ENCODE assay signal across 9 mouse cellular contexts in genomic region chr5:104460856-104461255, GRCm38 (mm10). TPM values are rescaled to one million over a fixed set of nuclear protein-coding genes. Genes with fewer than 3 reads are reported as not detected.
DNase-seq lines count a peak whose midpoint lies in the region; ATAC-seq and TF ChIP-seq lines count a peak whose summit lies in the region.
"Had no signal": no experiment of that assay in that cellular context is flagged by ENCODE, and none has a peak within 500 bp of the region (broad histone marks: within the 10 kb centered on the region; RNA-seq: fewer than 3 reads in every experiment).

No protein-coding gene starts in this region.

- peaks cover 7% of the 10 kb centered on the region for H3K4me1 ChIP-seq in forebrain, embryonic 14.5 days (ENCODE audit: control insufficient read depth, insufficient read depth, low read length)
- peaks cover 3% of the 10 kb centered on the region; the same call in 1 of the 2 replicates for H3K4me1 ChIP-seq in intestine, postnatal 0 days (replicated peaks; ENCODE audit: control insufficient read depth, insufficient read depth, low read length)
- peaks cover 15% of the 10 kb centered on the region for H3K4me1 ChIP-seq in midbrain, embryonic 12.5 days

- peak; percentile 7 for DNase-seq in gastrocnemius, postnatal 25 days
- DNase-seq in gastrocnemius, postnatal 36 days = no peak
- peak; percentile 22 for DNase-seq in forebrain, embryonic 14.5 days (ENCODE audit: low spot score)
- DNase-seq in urinary bladder, postnatal 36 days (ENCODE audit: low spot score in 2 of 2) = no peak
- DNase-seq in layer of hippocampus, postnatal 14 days (ENCODE audit: low spot score in 2 of 2) = no peak
- DNase-seq in thymus, postnatal 4 days = no peak

- no peak for ATAC-seq in forebrain, embryonic 14.5 days
- ATAC-seq in intestine, postnatal 0 days = no peak
- no peak for ATAC-seq in midbrain, embryonic 12.5 days (ENCODE audit: low FRiP score, low read depth)

- H3K9me3 ChIP-seq in forebrain, embryonic 14.5 days (replicated peaks; ENCODE audit: control insufficient read depth, low read length) = no peaks in the 10 kb centered on the region
- 0 out of 2 replicates have a peak, but pooled peaks cover 4% of the 10 kb centered on the region for H3K9me3 ChIP-seq in intestine, postnatal 0 days (ENCODE audit: control insufficient read depth)
- no peaks in the 10 kb centered on the region for H3K9me3 ChIP-seq in midbrain, embryonic 12.5 days

- peak overlapping the region; percentile 80 for H3K4me3 ChIP-seq in forebrain, embryonic 14.5 days (ENCODE audit: low read depth, low read length)
- peak overlapping the region; percentile 91 for H3K4me3 ChIP-seq in intestine, postnatal 0 days (ENCODE audit: low read depth, low read length)
- H3K4me3 ChIP-seq in midbrain, embryonic 12.5 days = peak overlapping the region; percentile 76

- H3K4me2 ChIP-seq in forebrain, embryonic 14.5 days (ENCODE audit: low read length) = peak overlapping the region; percentile 73
- H3K4me2 ChIP-seq in intestine, postnatal 0 days (replicated peaks; ENCODE audit: low read depth) = peak overlapping the region; percentile 95
- peak overlapping the region; percentile 76 for H3K4me2 ChIP-seq in midbrain, embryonic 12.5 days (replicated peaks)

- H3K27ac ChIP-seq in forebrain, embryonic 14.5 days (ENCODE audit: low read depth, low read length) = no peak overlapping the region
- H3K27ac ChIP-seq in intestine, postnatal 0 days (ENCODE audit: low read depth, low read length) = no peak overlapping the region
- no peak overlapping the region for H3K27ac ChIP-seq in midbrain, embryonic 12.5 days (replicated peaks)

- H3K9ac ChIP-seq in forebrain, embryonic 14.5 days (ENCODE audit: low read length) = 0 out of 2 replicates have a peak overlapping the region, but pooled peaks have one; percentile 1
- no peak overlapping the region for H3K9ac ChIP-seq in intestine, postnatal 0 days (ENCODE audit: low read depth, low read length)
- no peak overlapping the region for H3K9ac ChIP-seq in midbrain, embryonic 12.5 days (replicated peaks)

- H3K27me3 ChIP-seq in forebrain, embryonic 14.5 days (replicated peaks; ENCODE audit: control insufficient read depth, insufficient read depth, low read length) = no peaks in the 10 kb centered on the region
- H3K27me3 ChIP-seq in intestine, postnatal 0 days (replicated peaks; ENCODE audit: control insufficient read depth, insufficient read depth, low read length) = no peaks in the 10 kb centered on the region
- no peaks in the 10 kb centered on the region for H3K27me3 ChIP-seq in midbrain, embryonic 12.5 days

- TF ChIP-seq CTCF in intestine, postnatal 0 days (IDR thresholded peaks at IDR 0.05; ENCODE audit: low read depth) = no peak

- intact Hi-C loops in gastrocnemius, postnatal 36 days (cut with DNase I) = no loop called here

- H3K36me3 ChIP-seq in forebrain, embryonic 14.5 days (ENCODE audit: control insufficient read depth, insufficient read depth, low read length) = peaks cover 8% of the 10 kb centered on the region
- no peaks in the 10 kb centered on the region; the same call in 1 of the 2 replicates for H3K36me3 ChIP-seq in intestine, postnatal 0 days (ENCODE audit: control insufficient read depth, insufficient read depth)
- H3K36me3 ChIP-seq in midbrain, embryonic 12.5 days = peaks cover 12% of the 10 kb centered on the region; the same call in 1 of the 2 replicates

- WGBS in forebrain, embryonic 14.5 days = 35% methylated on average over 6 of the region's 7 CpGs
- 31% methylated on average over 6 of the region's 7 CpGs for WGBS in intestine, postnatal 0 days
- WGBS in midbrain, embryonic 12.5 days = 65% methylated on average over 6 of the region's 7 CpGs

RNA-seq across cellular contexts. Expression of gene Pkd2, which starts 1.6 kb away (rescaled TPM):
- total RNA-seq in gastrocnemius, postnatal 25 days (2021) = 10 to 100 TPM; 11.8 to 13.4 TPM
- 10 to 100 TPM; 11.1 to 12.2 TPM for total RNA-seq in gastrocnemius, postnatal 36 days (2021)
- 6.3 and 7.3 TPM in 2 replicates for polyA plus RNA-seq in forebrain, embryonic 14.5 days (2014; fragmentation: Nextera tagmentation; extraction: Ambion mirVana)
- 4.5 TPM in 2 replicates for polyA plus RNA-seq in intestine, postnatal 0 days (2015; fragmentation: Nextera tagmentation; extraction: Ambion mirVana)
- 14.1 and 14.3 TPM in 2 replicates for polyA plus RNA-seq in midbrain, embryonic 12.5 days (2016; fragmentation: Nextera tagmentation; extraction: Ambion mirVana)
- total RNA-seq in layer of hippocampus, postnatal 14 days (2021) = 10 to 100 TPM; 30.7 to 31.0 TPM
- polyA plus RNA-seq: erythroblast, embryonic 14.5 days had no signal

RNA-seq across cellular contexts. Expression of gene Spp1, which starts 25.9 kb away (rescaled TPM):
- total RNA-seq in gastrocnemius, postnatal 25 days (2021) = 1 to 10 TPM; 2.6 to 3.3 TPM
- total RNA-seq in gastrocnemius, postnatal 36 days (2021) = 1 to 10 TPM; 1.8 to 5.6 TPM
- 11.6 and 17.0 TPM in 2 replicates for polyA plus RNA-seq in forebrain, embryonic 14.5 days (2014; fragmentation: Nextera tagmentation; extraction: Ambion mirVana)
- polyA plus RNA-seq in intestine, postnatal 0 days (2015; fragmentation: Nextera tagmentation; extraction: Ambion mirVana) = 10.1 and 12.0 TPM in 2 replicates
- 6.9 and 9.3 TPM in 2 replicates for polyA plus RNA-seq in midbrain, embryonic 12.5 days (2016; fragmentation: Nextera tagmentation; extraction: Ambion mirVana)
- total RNA-seq in layer of hippocampus, postnatal 14 days (2021) = 1 to 10 TPM; 1.8 to 2.4 TPM
- polyA plus RNA-seq: erythroblast, embryonic 14.5 days had no signal

RNA-seq across cellular contexts. Expression of gene BC005561, which starts 47.3 kb away (rescaled TPM):
- 1 to 10 TPM; 3.7 to 4.7 TPM for total RNA-seq in gastrocnemius, postnatal 25 days (2021)
- 1 to 10 TPM; 3.2 to 4.7 TPM for total RNA-seq in gastrocnemius, postnatal 36 days (2021)
- 9.6 and 10.6 TPM in 2 replicates for polyA plus RNA-seq in forebrain, embryonic 14.5 days (2014; fragmentation: Nextera tagmentation; extraction: Ambion mirVana)
- polyA plus RNA-seq in intestine, postnatal 0 days (2015; fragmentation: Nextera tagmentation; extraction: Ambion mirVana) = 4.3 and 5.4 TPM in 2 replicates
- 18.2 and 18.3 TPM in 2 replicates for polyA plus RNA-seq in midbrain, embryonic 12.5 days (2016; fragmentation: Nextera tagmentation; extraction: Ambion mirVana)
- total RNA-seq in layer of hippocampus, postnatal 14 days (2021) = 10 to 100 TPM; 13.3 to 15.3 TPM

Comparison
In these comparisons a context has a peak if more than half of its experiments do, and no peak if none do; other contexts are left out.
1. DNase-seq: peak in gastrocnemius, postnatal 25 days (single experiment) and forebrain, embryonic 14.5 days (single experiment); none in gastrocnemius, postnatal 36 days (0 of 2), urinary bladder, postnatal 36 days (0 of 2), layer of hippocampus, postnatal 14 days (0 of 2) and thymus, postnatal 4 days (single experiment).
2. Peak in every context shown above with its lines, with median percentiles within 50 percentile points of each other: H3K4me2 ChIP-seq and H3K4me3 ChIP-seq.